Mouse (Mus musculus) lung, adult 10 weeks (tissue): ENCODE data around the gene Olfr329-ps. TPM values are rescaled to one million over a fixed set of nuclear protein-coding genes. Genes with fewer than 3 reads are reported as not detected.

Experiments
- polyA plus RNA-seq: library from polyadenylated mRNA; stranded (reverse); fragments of 350-450 nt; fragmentation: Illumina TruSeq; extraction: RNeasy Lipid Tissue Mini Kit (QIAGEN cat#74804); gene quantifications from one replicate; pipeline ENCODE4 v1.2.3, GENCODE M21; 2014; ENCODE audit warnings: low read depth, low replicate concordance; ENCODE audit not compliant: insufficient read depth

The Olfr329-ps gene
- polyA plus RNA-seq, result not detected

DNA sequence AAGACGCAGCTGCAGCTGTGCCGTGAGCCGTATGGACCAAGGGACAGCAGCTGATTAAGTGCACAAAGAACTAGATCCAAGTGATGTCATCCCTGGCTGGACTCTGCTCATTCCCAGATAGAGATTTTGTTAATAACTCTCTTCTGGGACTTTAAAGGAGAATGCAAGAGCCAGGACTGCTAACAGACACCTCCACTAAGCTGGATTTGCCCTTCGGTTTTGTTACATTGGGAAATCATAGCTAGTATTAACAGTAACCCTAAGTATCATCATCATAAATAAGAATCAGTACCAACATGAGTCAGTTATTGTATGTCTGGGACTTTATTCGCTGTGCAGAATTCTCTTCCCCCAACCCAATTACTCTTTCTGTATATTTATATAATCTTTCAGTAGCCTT lies at the start of gene Olfr329-ps:
Gene Olfr329-ps, minus strand, starts transcription at position 101 of the 400 bp plus-strand sequence.

DNA sequence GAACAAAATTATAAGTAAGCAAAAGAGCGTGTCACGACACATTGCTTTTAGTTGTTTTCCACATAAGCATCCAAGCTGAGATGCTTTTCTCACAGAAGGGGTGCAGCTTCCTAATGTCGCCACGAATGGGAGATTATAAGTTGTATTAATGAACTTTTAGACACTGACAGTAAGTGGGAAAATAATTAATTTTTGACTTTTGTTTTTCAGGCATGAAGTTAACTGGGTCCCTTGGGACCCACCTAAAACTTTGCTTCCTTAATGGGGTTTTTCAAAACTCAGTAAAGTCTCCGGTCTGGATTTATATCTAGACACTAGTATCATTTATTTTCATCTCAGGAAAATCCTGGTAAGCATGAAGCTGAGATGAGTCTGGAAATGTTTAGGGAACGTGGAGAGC lies 48.6 kb upstream of the Olfr329-ps start, which contains the start of gene Olfr324:
Gene Olfr324, plus strand, starts transcription at position 301 of the 400 bp plus-strand sequence.

DNA sequence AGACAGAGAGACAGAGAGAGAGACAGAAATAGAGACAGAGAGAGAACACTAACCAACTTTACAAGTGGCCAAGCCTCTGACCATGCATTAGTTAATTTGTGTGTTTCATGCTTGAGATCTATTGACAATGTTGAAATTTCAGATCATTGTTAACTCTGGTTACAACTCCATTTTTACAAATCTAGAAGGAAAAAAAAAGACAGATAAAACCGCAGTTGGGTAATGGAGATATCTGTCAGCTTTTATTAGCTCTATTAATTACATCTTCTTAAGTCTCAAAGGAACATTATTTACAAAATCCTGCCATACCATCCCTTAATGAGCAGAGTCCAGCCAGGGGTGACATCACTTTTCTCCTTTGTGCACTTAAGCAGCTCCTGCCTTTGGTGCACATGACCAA lies 31.2 kb upstream of the Olfr329-ps start, which contains the start of gene Olfr325:
Gene Olfr325, plus strand, starts transcription at position 301 of the 400 bp plus-strand sequence.

DNA sequence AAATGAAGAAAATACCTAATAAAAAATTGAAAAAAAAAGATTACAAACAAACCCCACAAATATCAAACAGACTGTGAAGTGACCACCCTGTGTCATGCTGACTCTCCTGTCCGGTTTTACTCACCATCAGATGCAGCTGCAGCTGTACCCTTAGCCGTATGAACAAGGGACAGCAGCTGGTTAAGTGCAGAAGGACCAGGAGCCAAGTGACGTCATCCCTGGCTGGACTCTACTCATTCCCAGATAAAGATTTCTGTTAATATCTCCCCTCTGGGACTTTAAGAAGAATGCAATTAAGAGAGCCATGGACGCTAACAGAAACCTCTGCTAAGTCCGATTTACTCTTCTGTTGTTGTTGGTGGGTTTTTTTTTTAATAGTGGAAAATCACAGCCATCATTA lies 24.2 kb upstream of the Olfr329-ps start, which contains the start of gene Olfr224:
Gene Olfr224, minus strand, starts transcription at position 149 of the 400 bp plus-strand sequence.

GRCm38 (mm10) chr11:58555536-58555935 lies 9.3 kb upstream of the Olfr329-ps start, which contains the start of gene Olfr328:
Gene Olfr328, minus strand, starts transcription at chr11:58555636.

GRCm38 (mm10) chr11:58534736-58535135 lies 11.5 kb downstream of the Olfr329-ps start, which contains the start of gene Olfr330:
Gene Olfr330, minus strand, starts transcription at chr11:58534836.

DNA sequence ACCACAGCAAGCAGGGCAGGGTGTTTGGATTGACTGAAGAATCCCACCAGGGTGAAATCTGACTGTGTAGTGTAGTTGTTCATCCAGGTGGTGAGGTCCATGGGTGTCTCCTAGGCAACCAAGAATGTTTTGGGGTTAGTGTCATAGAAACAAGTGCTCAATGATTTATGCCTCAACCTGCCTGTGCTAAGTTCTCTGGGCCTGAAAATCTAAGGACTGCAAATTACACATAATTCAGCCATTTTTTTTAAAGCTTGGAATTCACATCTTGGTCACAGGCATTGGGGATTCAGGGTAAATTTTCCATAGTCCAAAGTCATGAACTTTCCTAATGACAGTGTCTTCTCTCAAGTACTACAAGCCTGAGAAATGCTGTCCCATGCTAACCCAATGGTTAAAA lies 43.8 kb downstream of the Olfr329-ps start, which contains the start of gene Olfr331:
Gene Olfr331, minus strand, starts transcription at position 101 of the 400 bp plus-strand sequence.

GRCm38 (mm10) chr11:58492455-58492854 lies 53.8 kb downstream of the Olfr329-ps start, which contains the start of gene Olfr332:
Gene Olfr332, minus strand, starts transcription at chr11:58492555.

Other genes with a start within 250 kb of the Olfr329-ps start
- gene Zfp692, start 239.4 kb downstream of the Olfr329-ps start, polyA plus RNA-seq, result 7.7 TPM
- gene Zfp672, start 216.1 kb downstream of the Olfr329-ps start, polyA plus RNA-seq, result 25.2 TPM
- 20.4 TPM for gene Sh3bp5l, start 215.7 kb downstream of the Olfr329-ps start, polyA plus RNA-seq
- 0.82 TPM for gene Lypd8, start 167.4 kb downstream of the Olfr329-ps start, polyA plus RNA-seq
- gene 1810065E05Rik, start 125.3 kb downstream of the Olfr329-ps start, polyA plus RNA-seq, result not detected
- gene Gm12253, start 113.9 kb downstream of the Olfr329-ps start, polyA plus RNA-seq, result not detected
- not detected for gene Lypd9, start 93.5 kb downstream of the Olfr329-ps start, polyA plus RNA-seq
- not detected for gene Olfr30, start 84.2 kb downstream of the Olfr329-ps start, polyA plus RNA-seq
- gene Olfr332, start 53.9 kb downstream of the Olfr329-ps start, polyA plus RNA-seq, result not detected
- gene Olfr331, start 43.9 kb downstream of the Olfr329-ps start, polyA plus RNA-seq, result not detected
- not detected for gene Olfr330, start 11.6 kb downstream of the Olfr329-ps start, polyA plus RNA-seq
- gene Olfr328, start 9.2 kb upstream of the Olfr329-ps start, polyA plus RNA-seq, result not detected
- not detected for gene Olfr224, start 24.1 kb upstream of the Olfr329-ps start, polyA plus RNA-seq
- not detected for gene Olfr325, start 31.3 kb upstream of the Olfr329-ps start, polyA plus RNA-seq
- not detected for gene Olfr324, start 48.7 kb upstream of the Olfr329-ps start, polyA plus RNA-seq
- gene 2210407C18Rik, start 69.7 kb upstream of the Olfr329-ps start, polyA plus RNA-seq, result not detected
- gene Olfr323, start 84.1 kb upstream of the Olfr329-ps start, polyA plus RNA-seq, result not detected
- not detected for gene Trim58, start 94.0 kb upstream of the Olfr329-ps start, polyA plus RNA-seq
- not detected for gene Olfr322, start 112.4 kb upstream of the Olfr329-ps start, polyA plus RNA-seq
- not detected for gene Olfr320, start 134.7 kb upstream of the Olfr329-ps start, polyA plus RNA-seq
- gene Olfr319, start 152.7 kb upstream of the Olfr329-ps start, polyA plus RNA-seq, result not detected
- gene Olfr318, start 177.6 kb upstream of the Olfr329-ps start, polyA plus RNA-seq, result not detected
- not detected for gene Olfr317, start 192.8 kb upstream of the Olfr329-ps start, polyA plus RNA-seq
- gene Olfr316, start 206.3 kb upstream of the Olfr329-ps start, polyA plus RNA-seq, result not detected
- not detected for gene Olfr315, start 226.8 kb upstream of the Olfr329-ps start, polyA plus RNA-seq
- gene Olfr314, start 236.5 kb upstream of the Olfr329-ps start, polyA plus RNA-seq, result not detected